Mouse (Mus musculus) spleen, adult 2 months (tissue): Measurements from ENCODE around the gene Arrb2.

Experiments
- CTCF ChIP-seq: fragments of 200-500 bp; IDR thresholded peaks from 2 replicates; pipeline ENCODE4 v1.5.1; 2011; ENCODE audit warnings: mild to moderate bottlenecking, inconsistent platforms; ENCODE audit not compliant: insufficient read depth, insufficient read length, insufficient replicate concordance; ENCODE audit errors: extremely low read depth
- POLR2A ChIP-seq: fragments of 200-500 bp; IDR thresholded peaks from 2 replicates; pipeline ENCODE4 v1.6.1; 2011; ENCODE audit warnings: low read depth, low read length, inconsistent platforms

- TF ChIP-seq POLR2A (no peak), CTCF (no peak)
These were observed 12.9 kb upstream of the Arrb2 start for GRCm38 (mm10) chr11:70419486-70419885.
